Mouse (Mus musculus) midbrain, postnatal 0 days (tissue): ENCODE data around the gene Aim2. TPM values are rescaled to one million over a fixed set of nuclear protein-coding genes. Genes with fewer than 3 reads are reported as not detected.
"Not testable (repeated sequence)": the region's sequence is repeated elsewhere in the genome, so short reads cannot be mapped to it uniquely, and the experiment has no call there.

Experiments
- ATAC-seq: fragments of 200-750 bp; cut with Nextera tagmentation; 2 replicates; pipeline ENCODE4 v1.8.0; 2017; ENCODE audit warnings: moderate number of reproducible peaks, mild to moderate bottlenecking, moderate TSS enrichment, moderate library complexity; ENCODE audit not compliant: low FRiP score
- DNase-seq: peaks from one replicate; pipeline ENCODE4 v3.0.0-alpha.2; 2015; ENCODE audit warnings: low spot score
- H3K27ac ChIP-seq: fragments of 300-500 bp; sonication (generic); 2 replicates; pipeline ENCODE4 v1.5.1; 2014; ENCODE audit warnings: low read depth, mild to moderate bottlenecking, low read length, mixed read lengths
- H3K27me3 ChIP-seq: fragments of 300-500 bp; sonication (generic); 2 replicates; pipeline ENCODE4 v1.6.1; 2014; ENCODE audit warnings: low read length, control low read depth, mixed read lengths; ENCODE audit not compliant: insufficient read depth
- H3K36me3 ChIP-seq: fragments of 300-500 bp; sonication (generic); 2 replicates; pipeline ENCODE4 v1.6.1; 2014; ENCODE audit warnings: low read length, control low read depth, mixed read lengths; ENCODE audit not compliant: insufficient read depth
- H3K4me1 ChIP-seq: fragments of 300-500 bp; sonication (generic); 2 replicates; pipeline ENCODE4 v1.6.1; 2014; ENCODE audit warnings: mild to moderate bottlenecking, control low read depth, antibody characterized with exemption, low read length, mixed read lengths; ENCODE audit not compliant: insufficient read depth
- H3K4me2 ChIP-seq: fragments of 300-500 bp; sonication (generic); 2 replicates; pipeline ENCODE4 v1.6.1; 2014; ENCODE audit warnings: low read depth, mild to moderate bottlenecking, low read length, mixed read lengths; ENCODE audit not compliant: poor library complexity, severe bottlenecking
- H3K4me3 ChIP-seq: fragments of 300-500 bp; sonication (generic); 2 replicates; pipeline ENCODE4 v1.5.1; 2014; ENCODE audit warnings: low read depth, mild to moderate bottlenecking, low read length, moderate library complexity
- H3K9ac ChIP-seq: fragments of 300-500 bp; sonication (generic); replicated peaks from 2 replicates; pipeline ENCODE4 v1.6.1; 2014; ENCODE audit warnings: mild to moderate bottlenecking, low read length, moderate library complexity, mixed read lengths; ENCODE audit not compliant: poor library complexity, severe bottlenecking
- H3K9me3 ChIP-seq: fragments of 300-500 bp; sonication (generic); 2 replicates; pipeline ENCODE4 v1.6.1; 2016; ENCODE audit warnings: low read length, control low read depth
- CTCF ChIP-seq: IDR thresholded peaks from 2 replicates; pipeline ENCODE4 v1.5.1; 2016; ENCODE audit warnings: antibody characterized with exemption, mild to moderate bottlenecking
- WGBS: fragments of 180-500 bp; shearing (Covaris S2); extraction: QIAGEN DNeasy Blood & Tissue Kit; methylation state at CpG from one replicate; pipeline ENCODE4 v1.1.7; 2014; 5-methylcytosine and 5-hydroxymethylcytosine counted together
- polyA plus RNA-seq: library from polyadenylated mRNA; unstranded; fragments of >200 nt; fragmentation: Nextera tagmentation; extraction: Ambion mirVana; gene quantifications from 2 replicates; pipeline ENCODE4 v1.2.1, GENCODE M21; 2015
- total RNA-seq: library from RNA; depleted of rRNA; stranded (reverse); fragments of >200 nt; gene quantifications from 2 replicates; pipeline ENCODE4 v1.2.3, GENCODE M21; 2014

Gene Aim2
- total and polyA plus RNA-seq, 2 experiments from 2014 or later: 0.66 to 0.89 TPM

- Histone ChIP-seq H3K9ac (no peak overlapping the region), H3K27me3 (no peaks in the 10 kb centered on the region), H3K4me3 (no peak overlapping the region), H3K4me1 (no peaks in the 10 kb centered on the region), H3K36me3 (no peaks in the 10 kb centered on the region), H3K9me3 (no peaks in the 10 kb centered on the region), H3K27ac (no peak overlapping the region), H3K4me2 (no peak overlapping the region)
- WGBS: 94% methylated on average over 1 of the region's 1 CpGs
- DNase-seq: no peak
- ATAC-seq: no peak
- TF ChIP-seq CTCF: no peak
Observed at GRCm38 (mm10) chr1:173443061-173443460, 92.4 kb downstream of the Aim2 start.

- Histone ChIP-seq H3K27me3 (no peaks in the 10 kb centered on the region), H3K9me3 (no peaks in the 10 kb centered on the region), H3K4me1 (no peaks in the 10 kb centered on the region), H3K36me3 (no peaks in the 10 kb centered on the region), H3K4me2 (no peak overlapping the region), H3K4me3 (no peak overlapping the region), H3K27ac (no peak overlapping the region), H3K9ac (no peak overlapping the region)
- 81% methylated on average over 4 of the region's 4 CpGs for WGBS
- DNase-seq: no peak
- no peak for ATAC-seq
- no peak for TF ChIP-seq CTCF
Observed at GRCm38 (mm10) chr1:173447067-173447466, 96.4 kb downstream of the Aim2 start.

GRCm38 (mm10) chr1:173450621-173451020 is 99.9 kb downstream of the Aim2 start:
- WGBS: 89% methylated on average over 4 of the region's 4 CpGs
- Histone ChIP-seq H3K9ac (no peak overlapping the region), H3K9me3 (no peaks in the 10 kb centered on the region), H3K4me3 (no peak overlapping the region), H3K36me3 (no peaks in the 10 kb centered on the region), H3K27me3 (no peaks in the 10 kb centered on the region), H3K4me1 (no peaks in the 10 kb centered on the region), H3K27ac (no peak overlapping the region), H3K4me2 (no peak overlapping the region)
- ATAC-seq (no peak), DNase-seq (no peak)
- no peak for TF ChIP-seq CTCF

GRCm38 (mm10) chr1:173451665-173452064 is 101.0 kb downstream of the Aim2 start:
- no peak overlapping the region for H3K9ac ChIP-seq
- no peak overlapping the region for H3K4me2 ChIP-seq
- DNase-seq: no peak
- 92% methylated on average over 5 of the region's 5 CpGs for WGBS
- H3K9me3 ChIP-seq: no peaks in the 10 kb centered on the region
- H3K27me3 ChIP-seq: no peaks in the 10 kb centered on the region
- TF ChIP-seq CTCF: no peak
- H3K36me3 ChIP-seq: no peaks in the 10 kb centered on the region
- no peak for ATAC-seq
- H3K4me1 ChIP-seq: no peaks in the 10 kb centered on the region
- H3K4me3 ChIP-seq: no peak overlapping the region
- H3K27ac ChIP-seq: no peak overlapping the region

GRCm38 (mm10) chr1:173456139-173456754 is 105.6 kb downstream of the Aim2 start:
- DNase-seq (peak; percentile 81), ATAC-seq (peak; percentile 62; the same call in 1 of the 2 replicates)
- Histone ChIP-seq H3K36me3 (no peaks in the 10 kb centered on the region), H3K4me3 (no peak overlapping the region), H3K27ac (no peak overlapping the region), H3K9ac (no peak overlapping the region), H3K9me3 (no peaks in the 10 kb centered on the region), H3K4me2 (no peak overlapping the region), H3K27me3 (no peaks in the 10 kb centered on the region), H3K4me1 (no peaks in the 10 kb centered on the region)
- TF ChIP-seq CTCF: peak; percentile 92
- WGBS: 50% methylated on average over 7 of the region's 7 CpGs

- WGBS: 90% methylated on average over 5 of the region's 5 CpGs
- no peaks in the 10 kb centered on the region for H3K9me3 ChIP-seq
- no peaks in the 10 kb centered on the region for H3K36me3 ChIP-seq
- no peak overlapping the region for H3K4me3 ChIP-seq
- H3K4me1 ChIP-seq: no peaks in the 10 kb centered on the region
- DNase-seq (no peak), ATAC-seq (no peak)
- H3K4me2 ChIP-seq: no peak overlapping the region
- no peaks in the 10 kb centered on the region for H3K27me3 ChIP-seq
- H3K9ac ChIP-seq: no peak overlapping the region
- TF ChIP-seq CTCF: no peak
- H3K27ac ChIP-seq: no peak overlapping the region
Observed at GRCm38 (mm10) chr1:173456761-173457160, 106.1 kb downstream of the Aim2 start.

GRCm38 (mm10) chr1:173480399-173481181 is 129.9 kb downstream of the Aim2 start:
- not testable (repeated sequence) for H3K9ac ChIP-seq, H3K9me3 ChIP-seq, H3K27ac ChIP-seq, ATAC-seq, H3K36me3 ChIP-seq, H3K27me3 ChIP-seq, H3K4me3 ChIP-seq, H3K4me2 ChIP-seq, H3K4me1 ChIP-seq, DNase-seq
- 91% methylated on average over 5 of the region's 5 CpGs for WGBS

GRCm38 (mm10) chr1:173481182-173481574 is 130.5 kb downstream of the Aim2 start:
- ATAC-seq, H3K27ac ChIP-seq, H3K4me3 ChIP-seq, H3K36me3 ChIP-seq, H3K27me3 ChIP-seq, H3K9ac ChIP-seq, H3K4me2 ChIP-seq, H3K9me3 ChIP-seq, H3K4me1 ChIP-seq, DNase-seq: not testable (repeated sequence)
- 91% methylated on average over 3 of the region's 3 CpGs for WGBS
